Mouse (Mus musculus): Measurements from ENCODE around the gene Gm45021.
"Not testable (repeated sequence)": the region's sequence is repeated elsewhere in the genome, so short reads cannot be mapped to it uniquely, and the experiment has no call there.

Gm45021 gene

GRCm38 (mm10) chr6:48613464-48613863 is 24.1 kb downstream of the Gm45021 start:
- DNase-seq (ENCODE audit: low spot score in 2 of 2): no peak

- no peak for DNase-seq (ENCODE audit: low spot score in 2 of 2)
Measured at GRCm38 (mm10) chr6:48614756-48615155, 25.3 kb downstream of the Gm45021 start.

GRCm38 (mm10) chr6:48620031-48620430 is 30.6 kb downstream of the Gm45021 start:
- DNase-seq (ENCODE audit: low spot score in 2 of 2): no peak

GRCm38 (mm10) chr6:48622186-48622843 is 32.9 kb downstream of the Gm45021 start:
- not testable (repeated sequence) for DNase-seq (ENCODE audit: low spot score in 2 of 2)

- no peak for DNase-seq (ENCODE audit: low spot score in 2 of 2)
Measured at GRCm38 (mm10) chr6:48623460-48623859, 34.0 kb downstream of the Gm45021 start.

- DNase-seq (ENCODE audit: low spot score in 2 of 2): no peak
Measured at GRCm38 (mm10) chr6:48626464-48626863, 37.1 kb downstream of the Gm45021 start, which contains the start of gene AI854703. TSS of gene AI854703 (plus strand) at chr6:48626764.

GRCm38 (mm10) chr6:48626984-48627383 is 37.6 kb downstream of the Gm45021 start:
- DNase-seq (ENCODE audit: low spot score in 2 of 2): peak; percentile 65 to 75

- DNase-seq (ENCODE audit: low spot score in 2 of 2): peak in 1 of 2 experiments; percentile 36
Measured at GRCm38 (mm10) chr6:48627511-48627924, 38.1 kb downstream of the Gm45021 start.

- DNase-seq (ENCODE audit: low spot score in 2 of 2): no peak
Measured at GRCm38 (mm10) chr6:48628377-48628776, 39.0 kb downstream of the Gm45021 start.

GRCm38 (mm10) chr6:48628808-48629660 is 39.6 kb downstream of the Gm45021 start:
- peak; percentile 49 to 66 for DNase-seq (ENCODE audit: low spot score in 2 of 2)

GRCm38 (mm10) chr6:48629661-48630034 is 40.2 kb downstream of the Gm45021 start:
- no peak for DNase-seq (ENCODE audit: low spot score in 2 of 2)

- no peak for DNase-seq (ENCODE audit: low spot score in 2 of 2)
Measured at GRCm38 (mm10) chr6:48630831-48631230, 41.4 kb downstream of the Gm45021 start.

- DNase-seq (ENCODE audit: low spot score in 2 of 2): no peak
Measured at GRCm38 (mm10) chr6:48635105-48635504, 45.7 kb downstream of the Gm45021 start.

GRCm38 (mm10) chr6:48636515-48636914 is 47.1 kb downstream of the Gm45021 start:
- no peak for DNase-seq (ENCODE audit: low spot score in 2 of 2)

GRCm38 (mm10) chr6:48637811-48638500 is 48.5 kb downstream of the Gm45021 start:
- DNase-seq (ENCODE audit: low spot score in 2 of 2): no peak

GRCm38 (mm10) chr6:48638553-48638952 is 49.1 kb downstream of the Gm45021 start:
- DNase-seq (ENCODE audit: low spot score in 2 of 2): no peak

GRCm38 (mm10) chr6:48641391-48641790 is 52.0 kb downstream of the Gm45021 start:
- DNase-seq (ENCODE audit: low spot score in 2 of 2): no peak

GRCm38 (mm10) chr6:48642764-48643292 is 53.4 kb downstream of the Gm45021 start:
- peak in 1 of 2 experiments; percentile 40 for DNase-seq (ENCODE audit: low spot score in 2 of 2)

GRCm38 (mm10) chr6:48645660-48646308 is 56.4 kb downstream of the Gm45021 start:
- peak; percentile 70 to 79 for DNase-seq (ENCODE audit: low spot score in 2 of 2)

- no peak for DNase-seq (ENCODE audit: low spot score in 2 of 2)
Measured at GRCm38 (mm10) chr6:48646309-48646690, 56.9 kb downstream of the Gm45021 start.

GRCm38 (mm10) chr6:48646995-48647394 is 57.6 kb downstream of the Gm45021 start, which contains the start of gene Gimap8:
TSS of gene Gimap8 (plus strand) at chr6:48647234.
- DNase-seq (ENCODE audit: low spot score in 2 of 2): no peak

All from right cerebral cortex, adult 2 months (tissue).